Mouse (Mus musculus): ENCODE results near the gene Tex11. TPM values are rescaled to one million over a fixed set of nuclear protein-coding genes. Genes with fewer than 3 reads are reported as not detected.

Gene Tex11
- total RNA-seq, 2 experiments from 2014 or later = 0.09 to 0.14 TPM

Other genes with a start within 250 kb of the Tex11 start
- gene Slc7a3, start 26.4 kb upstream of the Tex11 start, total RNA-seq (2021) = 10 to 100 TPM; 17.7 to 20.1 TPM
- 10 to 100 TPM; 70.3 to 76.2 TPM for gene Snx12, start 162.9 kb upstream of the Tex11 start, total RNA-seq (2021)
- 10 to 100 TPM; 14.2 to 16.2 TPM for gene Foxo4, start 194.9 kb upstream of the Tex11 start, total RNA-seq (2021)
- not detected for gene Gm614, start 204.3 kb upstream of the Tex11 start, total RNA-seq (2021)
- gene Il2rg, start 208.6 kb upstream of the Tex11 start, total RNA-seq (2021) = 1 to 10 TPM; 2.6 to 3.1 TPM
- not detected for gene Gm20489, start 209.4 kb upstream of the Tex11 start, total RNA-seq (2021)
- 10 to 100 TPM; 34.0 to 34.5 TPM for gene Med12, start 214.4 kb upstream of the Tex11 start, total RNA-seq (2021)
- gene Nlgn3, start 239.5 kb upstream of the Tex11 start, total RNA-seq (2021) = 100 to 1,000 TPM; 210 to 217 TPM

All from layer of hippocampus, postnatal 10 days (tissue).